Mouse (Mus musculus) layer of hippocampus, adult 8-10 months (tissue): ENCODE measurements around the gene Pramef20. TPM values are rescaled to one million over a fixed set of nuclear protein-coding genes. Genes with fewer than 3 reads are reported as not detected.
"Not testable (repeated sequence)": the region's sequence is repeated elsewhere in the genome, so short reads cannot be mapped to it uniquely, and the experiment has no call there.

Source experiments
- DNase-seq, 2 experiments: peaks; one replicate each; pipeline ENCODE4 v3.0.0; 2022; ENCODE audit warnings: low spot score in 2 of 2
- total RNA-seq, 4 experiments: library from RNA; stranded (reverse); gene quantifications; 2 replicates each; pipeline ENCODE4 v1.2.4; 2022

Pramef20 gene
- not detected for total RNA-seq

DNA sequence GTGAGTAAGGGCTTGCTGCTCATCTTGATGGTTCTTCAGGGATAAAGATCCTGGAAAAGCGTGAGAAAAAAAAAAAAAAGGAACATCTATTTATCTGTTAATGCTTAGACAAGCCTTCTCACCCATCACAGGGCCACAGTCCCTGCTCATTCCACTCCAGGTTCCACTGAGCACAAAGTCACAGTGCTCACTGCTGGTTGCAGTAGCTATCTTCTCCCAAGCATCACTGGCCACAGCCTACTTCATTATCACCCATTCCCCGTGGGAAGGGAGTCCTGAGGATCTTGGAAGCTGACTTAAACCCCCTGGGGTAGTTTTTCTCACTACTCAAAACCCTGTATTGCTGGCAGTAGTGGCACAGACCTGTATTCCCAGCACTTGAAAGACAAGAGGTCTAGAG is at the start of gene Pramef20:
TSS of gene Pramef20 (minus strand) at position 23 of the 400 bp plus-strand sequence.
- DNase-seq = no peak

DNA sequence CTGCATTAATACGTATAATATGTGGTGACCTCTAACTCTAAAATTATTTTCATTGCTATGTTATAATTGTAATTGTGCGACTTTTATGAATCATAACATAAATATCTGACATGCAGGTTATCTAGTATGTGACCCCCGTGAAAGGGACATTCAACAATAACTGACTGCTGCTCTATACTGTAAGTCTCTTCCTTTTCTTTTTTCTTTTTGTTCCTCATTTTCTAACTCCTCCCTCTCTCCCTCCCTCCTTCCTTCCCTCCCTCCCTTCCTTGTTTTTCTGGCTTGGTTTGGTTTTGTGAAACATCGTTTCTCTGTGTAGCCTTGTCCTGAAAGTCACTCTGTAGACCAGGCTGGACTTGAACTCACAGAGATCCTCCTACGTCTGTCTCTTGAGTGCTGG is 46.9 kb upstream of the Pramef20 start:
- no peak for DNase-seq

DNA sequence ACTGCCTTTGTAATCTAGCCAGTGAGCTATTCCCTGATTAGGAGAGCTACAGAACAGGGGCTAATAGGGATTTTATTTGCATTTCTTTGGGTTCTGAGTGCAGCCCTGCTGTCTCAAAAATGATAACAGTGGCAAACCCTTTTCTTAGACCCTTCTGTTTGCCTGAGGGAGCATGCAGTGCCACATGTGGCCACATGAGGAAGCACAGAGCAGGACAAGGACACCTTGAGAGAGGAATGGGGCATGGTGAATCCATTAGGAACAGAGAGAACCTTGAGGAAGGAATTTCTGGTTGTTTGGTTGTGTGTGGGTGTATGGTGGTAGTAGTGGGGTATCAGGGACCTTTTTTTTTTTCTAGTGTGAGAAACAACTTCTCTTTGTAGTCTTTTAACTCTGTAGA is 42.9 kb upstream of the Pramef20 start:
- DNase-seq = no peak

DNA sequence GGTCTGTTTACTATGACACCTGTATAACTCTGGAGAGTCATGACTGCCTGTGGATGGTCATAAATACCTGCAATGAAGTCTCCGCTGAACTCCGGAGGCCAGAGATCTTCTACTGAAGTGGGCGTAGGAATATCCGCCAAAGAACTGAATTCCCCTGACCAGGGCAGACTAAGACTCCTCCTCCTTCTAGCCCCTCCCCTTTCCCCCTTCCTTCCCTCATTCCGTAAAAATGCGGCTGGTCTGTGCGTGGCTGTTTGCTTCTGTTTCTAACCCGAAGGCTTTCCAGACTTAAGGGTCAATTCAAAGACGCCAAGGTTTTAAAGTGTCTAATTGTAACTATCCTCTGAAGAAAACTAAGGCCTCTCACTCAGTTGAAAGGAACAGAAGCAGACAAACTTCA is 30.6 kb upstream of the Pramef20 start, which contains the start of gene Pramef12:
TSS of gene Pramef12 (minus strand) at position 175 of the 400 bp plus-strand sequence.
- no peak for DNase-seq

DNA sequence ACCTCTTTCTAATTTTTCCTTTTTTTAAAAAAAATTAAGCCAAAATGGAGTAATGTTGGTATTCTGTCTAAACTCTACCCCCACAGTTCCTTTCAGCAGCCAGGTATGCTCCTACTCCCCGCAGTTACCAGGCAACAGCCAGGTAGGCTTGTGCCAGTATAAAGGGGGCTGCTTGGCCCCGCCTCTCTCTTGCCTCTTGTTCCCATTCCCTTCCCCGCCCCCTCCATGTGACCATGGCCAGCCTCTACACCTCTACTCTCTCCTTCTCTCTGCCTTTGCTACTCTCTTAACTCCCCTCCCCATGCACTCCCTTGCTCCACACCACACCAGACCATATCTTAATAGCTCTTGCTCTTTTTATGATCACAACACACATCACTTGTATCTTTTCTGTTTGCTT is 28.5 kb upstream of the Pramef20 start:
- no peak for DNase-seq

DNA sequence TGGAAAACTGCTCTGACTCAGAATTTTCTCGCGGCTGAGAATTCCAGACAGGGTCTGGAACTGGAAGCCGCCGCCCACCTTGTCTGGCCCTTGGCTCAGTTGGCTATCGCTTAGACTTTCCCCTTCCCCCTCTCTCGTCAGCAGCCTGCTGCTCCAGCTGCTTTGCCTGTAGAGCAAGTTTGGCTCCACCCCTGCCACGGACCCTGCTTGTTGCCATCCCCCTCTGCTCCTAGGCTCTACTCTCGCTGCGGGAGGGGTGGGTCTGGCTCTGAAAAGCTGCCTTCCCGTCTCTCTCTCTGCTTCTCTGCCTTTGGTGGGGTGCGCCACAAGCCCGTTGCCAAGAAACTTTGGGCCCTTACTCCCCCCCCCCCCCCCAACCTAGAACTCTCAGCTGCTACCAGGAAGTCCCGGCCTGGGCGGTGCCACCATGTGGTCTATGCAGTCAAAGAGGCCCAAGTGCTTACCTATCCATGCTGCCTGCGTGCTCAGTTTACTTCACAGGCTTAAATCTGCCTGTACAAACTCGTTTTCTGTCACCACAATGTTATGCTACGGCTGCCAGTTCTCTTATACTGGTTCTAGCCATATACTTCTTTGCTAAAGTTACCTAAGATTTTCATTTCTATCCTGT is 26.8 kb upstream of the Pramef20 start:
- DNase-seq = no peak

DNA sequence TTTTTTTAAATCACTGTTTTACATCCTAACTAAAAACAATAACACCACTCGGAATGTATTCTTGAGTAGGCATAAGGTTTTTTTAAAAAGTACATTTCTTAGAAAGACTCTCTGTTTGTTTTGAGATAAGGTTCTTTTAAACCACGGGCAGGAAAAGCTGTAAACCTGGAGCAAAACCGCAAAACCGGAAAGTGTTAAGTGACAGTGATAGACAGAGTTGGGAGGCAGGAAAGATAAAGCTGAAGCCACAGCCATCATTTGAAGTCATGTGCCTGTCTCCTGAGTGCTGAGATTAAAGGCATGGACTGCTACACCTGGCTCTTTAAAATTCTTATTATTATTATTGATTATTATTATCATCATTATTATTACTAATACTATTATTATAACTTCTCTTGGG is 25.0 kb upstream of the Pramef20 start:
- no peak for DNase-seq

DNA sequence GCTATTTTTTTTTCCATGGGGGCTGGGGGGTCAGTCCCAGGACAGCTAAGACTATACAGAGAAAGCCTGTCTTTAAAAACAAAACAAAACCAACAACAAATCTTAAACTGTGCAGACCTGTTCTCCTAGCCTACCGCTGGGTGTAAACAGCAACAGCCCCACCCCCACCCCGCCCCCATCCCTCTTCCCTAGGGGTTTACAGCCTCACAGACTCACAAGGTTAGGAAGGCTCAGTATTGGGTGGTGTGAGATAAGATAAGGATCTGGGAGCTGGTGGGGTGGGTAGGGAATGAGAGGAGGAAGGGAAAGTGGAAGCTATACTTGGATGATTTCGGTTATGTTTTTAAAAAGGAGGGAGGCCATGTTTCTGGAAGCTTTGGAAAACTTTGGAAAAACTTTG is 18.6 kb upstream of the Pramef20 start:
- no peak for DNase-seq

DNA sequence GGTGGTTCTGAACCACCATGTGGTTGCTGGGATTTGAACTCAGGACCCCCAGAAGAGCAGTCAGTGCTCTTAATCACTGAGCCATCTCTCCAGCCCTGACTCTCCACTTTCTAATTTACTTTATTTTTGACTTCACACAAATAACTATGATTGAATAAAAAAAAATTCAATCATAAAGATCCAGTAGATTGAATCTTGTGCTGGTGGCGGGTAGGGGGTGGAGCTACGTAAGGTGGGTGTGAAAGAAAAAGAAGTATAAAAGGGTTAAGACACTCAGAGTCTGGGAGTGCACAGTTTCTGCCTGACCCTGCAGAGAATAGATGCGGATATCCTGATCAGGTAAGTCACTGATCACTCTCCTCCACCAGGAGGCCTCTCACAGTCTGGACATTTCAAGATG is 20.1 kb downstream of the Pramef20 start, which contains the start of gene Gm13119:
TSS of gene Gm13119 (plus strand) at position 301 of the 400 bp plus-strand sequence.
- DNase-seq = not testable (repeated sequence)

DNA sequence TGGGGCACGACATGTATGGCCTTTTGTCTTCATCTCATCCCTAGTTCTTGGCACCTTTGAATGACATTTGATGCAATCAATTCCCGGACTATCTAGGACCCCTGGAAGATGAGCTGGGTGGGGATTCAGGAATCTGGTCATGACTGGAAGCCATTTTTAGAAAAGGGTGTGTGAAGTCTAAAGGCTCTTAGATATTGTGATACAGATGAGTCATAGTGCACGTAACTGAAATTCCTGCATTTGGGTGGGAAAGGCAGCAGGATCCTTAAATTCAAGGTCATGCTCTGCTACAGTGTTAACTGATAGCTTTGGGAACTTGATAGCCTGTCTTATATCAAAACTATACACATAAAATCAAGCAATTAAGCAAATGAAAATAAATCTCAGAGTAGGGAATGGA is 41.9 kb downstream of the Pramef20 start:
- not testable (repeated sequence) for DNase-seq

DNA sequence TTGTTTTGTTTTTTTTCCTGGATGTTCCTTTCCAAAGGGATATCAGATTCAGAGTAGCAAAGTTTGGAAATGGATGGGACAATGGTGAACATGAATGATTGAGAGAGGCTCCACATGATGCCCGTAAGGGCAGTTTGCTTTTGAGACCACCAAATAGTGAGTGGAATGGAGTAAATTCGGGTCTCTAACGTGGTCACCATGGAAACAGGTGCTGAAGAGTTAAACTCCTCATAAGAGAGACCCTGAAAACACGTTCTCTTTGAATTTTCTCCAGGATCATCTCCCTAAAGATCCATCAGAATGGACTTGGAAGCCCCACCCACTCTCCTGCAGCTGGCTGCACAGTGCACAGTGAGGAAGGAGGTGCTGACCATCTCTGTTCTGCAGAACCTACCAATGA is 47.8 kb downstream of the Pramef20 start, which contains the start of gene Gm13128:
TSS of gene Gm13128 (plus strand) at position 301 of the 400 bp plus-strand sequence.
- DNase-seq = not testable (repeated sequence)

Other genes with a start within 250 kb of the Pramef20 start
- gene Oog3, start 215.3 kb downstream of the Pramef20 start, total RNA-seq = not detected
- gene Oog2, start 187.2 kb downstream of the Pramef20 start, total RNA-seq = not detected
- not detected for gene C87977, start 164.6 kb downstream of the Pramef20 start, total RNA-seq
- gene Pramel5, start 97.4 kb downstream of the Pramef20 start, total RNA-seq = not detected
- gene Gm13128, start 47.7 kb downstream of the Pramef20 start, total RNA-seq = not detected
- gene Gm13119, start 20.0 kb downstream of the Pramef20 start, total RNA-seq = not detected
- gene Pramef12, start 30.5 kb upstream of the Pramef20 start, total RNA-seq = not detected
- not detected for gene 1700012P22Rik, start 60.8 kb upstream of the Pramef20 start, total RNA-seq
- gene Gm9944, start 75.4 kb upstream of the Pramef20 start, total RNA-seq = not detected
- gene Aadacl3, start 85.8 kb upstream of the Pramef20 start, total RNA-seq = not detected
- gene 9430007A20Rik, start 141.9 kb upstream of the Pramef20 start, total RNA-seq = not detected
- not detected for gene Gm13124, start 187.2 kb upstream of the Pramef20 start, total RNA-seq
- gene Aadacl4, start 235.8 kb upstream of the Pramef20 start, total RNA-seq = not detected